Mouse (Mus musculus): ENCODE data around the gene Alpk1. TPM values are rescaled to one million over a fixed set of nuclear protein-coding genes. Genes with fewer than 3 reads are reported as not detected.

The Alpk1 gene
- 10 to 100 TPM; 47.5 to 59.1 TPM for total RNA-seq (2023)

DNA sequence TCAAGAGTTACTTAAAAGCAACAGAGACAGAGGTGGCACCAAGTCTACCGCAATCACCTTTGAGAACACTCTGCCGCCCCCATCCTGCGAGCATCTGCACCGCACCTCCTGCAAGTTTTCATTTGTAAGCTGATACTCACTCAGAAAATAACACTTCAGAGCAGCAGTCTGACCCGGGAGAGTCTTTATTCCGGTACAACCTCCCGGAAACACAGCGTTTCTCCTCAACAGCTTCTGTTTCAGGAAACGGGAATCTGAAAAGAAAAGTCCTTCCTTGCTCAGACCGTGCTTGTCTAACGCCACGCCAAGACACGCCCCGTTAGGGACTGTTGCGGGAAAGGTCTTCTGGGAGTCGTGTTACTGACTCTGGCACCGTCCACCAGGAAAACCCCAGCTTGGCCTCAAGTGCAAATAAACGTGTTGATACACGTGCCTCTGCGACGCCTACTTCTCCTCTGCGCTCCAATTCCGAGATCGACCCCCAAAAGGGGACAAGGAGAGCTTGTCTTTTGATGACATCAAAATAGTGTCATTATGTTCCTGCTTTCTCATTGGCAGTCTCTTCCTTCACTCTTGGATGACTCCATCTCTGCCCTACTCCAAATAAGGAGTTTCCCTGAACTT, at the start of gene Alpk1:
Alpk1 (minus strand) TSS at position 507 of the 624 bp plus-strand sequence.

DNA sequence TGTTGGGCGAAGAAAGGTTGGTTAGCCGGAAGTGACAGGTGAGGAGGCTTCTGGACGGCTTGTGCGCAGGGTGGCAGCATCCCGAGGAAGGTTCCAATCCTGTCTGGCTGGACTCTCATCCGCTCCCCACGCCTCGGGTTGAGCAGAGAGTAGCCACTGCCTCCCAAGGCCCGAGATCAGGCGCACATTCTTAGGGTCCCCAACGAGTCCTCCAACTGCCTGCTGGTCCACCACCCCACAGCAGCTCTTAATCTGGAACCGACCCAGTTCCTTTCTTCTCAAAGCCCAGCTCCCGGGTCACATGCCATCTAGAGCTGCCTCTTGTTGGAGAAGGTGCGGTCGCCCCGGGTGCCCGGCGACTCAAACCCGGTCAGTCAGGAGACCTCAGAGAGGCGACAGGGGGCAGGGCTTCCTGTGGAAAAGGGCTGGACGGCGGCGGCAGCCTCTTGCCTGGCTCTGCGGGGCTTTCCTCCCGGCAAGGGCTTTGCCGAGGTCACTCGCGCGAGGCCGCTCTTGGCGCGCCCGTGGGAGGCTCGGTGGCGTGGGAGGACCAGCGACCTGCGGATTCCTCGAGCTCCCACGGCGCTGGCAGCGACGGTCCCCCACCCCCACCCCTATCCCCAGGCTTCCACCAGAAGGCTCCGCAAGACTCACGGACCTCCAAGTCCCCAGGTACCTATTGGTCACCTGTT, 9.3 kb upstream of the Alpk1 start, which contains the start of gene Tifa:
Tifa (plus strand) TSS at position 306 of the 692 bp plus-strand sequence.

DNA sequence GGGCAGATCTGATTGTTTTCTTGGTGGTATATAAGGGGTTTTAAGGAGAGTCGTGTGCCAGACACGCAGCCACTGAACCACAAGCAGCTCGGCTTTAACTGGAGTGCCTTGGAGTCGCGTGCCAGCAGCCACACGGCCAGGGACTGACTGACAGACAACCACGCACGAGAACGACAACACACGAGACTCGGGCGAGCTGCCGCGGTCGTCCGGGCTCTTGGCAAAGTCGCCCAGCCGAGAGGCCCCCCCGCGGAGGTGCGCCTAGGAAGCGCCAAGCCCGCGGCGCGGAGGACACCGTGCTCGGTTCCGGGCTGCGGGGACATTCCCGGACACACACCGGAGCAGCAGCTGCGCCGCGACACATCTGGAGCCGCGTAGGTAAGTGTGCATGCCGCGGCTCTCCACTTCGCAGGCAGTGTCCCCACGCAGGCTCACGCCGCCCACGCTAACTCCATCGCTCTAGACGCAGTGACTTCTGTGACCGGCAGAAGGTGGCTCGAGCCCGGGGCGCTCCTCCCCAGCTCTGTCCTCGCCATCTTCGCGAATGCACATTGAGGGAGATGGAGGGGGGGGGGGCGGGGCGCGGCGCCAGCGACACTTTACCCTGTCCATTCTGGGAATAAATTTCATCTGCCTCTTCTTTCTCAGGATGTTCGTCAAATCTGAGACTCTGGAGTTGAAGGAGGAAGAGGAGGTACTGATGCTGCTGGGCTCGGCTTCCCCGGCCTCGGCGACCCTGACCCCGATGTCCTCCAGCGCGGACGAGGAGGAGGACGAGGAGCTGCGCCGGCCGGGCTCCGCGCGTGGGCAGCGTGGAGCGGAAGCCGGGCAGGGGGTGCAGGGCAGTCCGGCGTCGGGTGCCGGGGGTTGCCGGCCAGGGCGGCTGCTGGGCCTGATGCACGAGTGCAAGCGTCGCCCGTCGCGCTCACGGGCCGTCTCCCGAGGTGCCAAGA, 147.0 kb downstream of the Alpk1 start, which contains the start of gene Neurog2:
Neurog2 (plus strand) TSS at position 56 of the 953 bp plus-strand sequence.

Other genes with a start within 250 kb of the Alpk1 start
- gene Larp7, start 227.2 kb downstream of the Alpk1 start, total RNA-seq (2023): 10 to 100 TPM; 22.2 to 22.4 TPM
- gene Zgrf1, start 227.0 kb downstream of the Alpk1 start, total RNA-seq (2023): 10 to 100 TPM; 11.4 to 12.5 TPM
- gene Neurog2, start 147.4 kb downstream of the Alpk1 start, total RNA-seq (2023): not detected
- gene Tifa, start 9.3 kb upstream of the Alpk1 start, total RNA-seq (2023): 10 to 100 TPM; 29.8 to 45.0 TPM
- gene Ap1ar, start 57.0 kb upstream of the Alpk1 start, total RNA-seq (2023): 10 to 100 TPM; 16.5 to 18.0 TPM
- 10 to 100 TPM; 22.1 to 24.2 TPM for gene Fam241a, start 115.8 kb upstream of the Alpk1 start, total RNA-seq (2023)

Data from neutrophil, adult 59 days (primary cell).